Mouse (Mus musculus): ENCODE measurements around the gene Vmn2r86.

DNA sequence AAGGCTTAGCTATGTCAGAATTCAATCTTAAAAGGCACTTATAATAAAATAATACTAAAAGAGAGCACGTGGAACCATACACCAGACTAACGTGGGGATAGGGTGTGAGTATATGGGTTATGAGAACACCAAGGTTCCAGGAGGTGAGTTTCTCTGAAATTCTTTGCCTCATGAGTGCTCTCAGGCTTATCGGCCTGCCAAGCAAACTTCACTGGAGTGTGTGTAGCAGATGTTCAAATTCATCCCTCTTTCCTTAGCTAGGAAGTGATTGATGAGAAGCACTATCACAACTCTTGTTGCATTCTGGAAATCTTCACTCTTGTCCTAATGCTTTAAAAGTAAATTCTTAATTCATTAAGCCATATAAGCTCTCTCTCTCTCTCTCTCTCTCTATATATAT, 35.4 kb downstream of the Vmn2r86 start:
- TF ChIP-seq POLR2A (IDR thresholded peaks at IDR 0.05; ENCODE audit: low read depth, low read length) (no peak), CTCF (IDR thresholded peaks at IDR 0.05; ENCODE audit: extremely low read depth, insufficient read depth, insufficient read length, insufficient replicate concordance) (no peak)
